Mouse (Mus musculus) WW6 (cell line): ENCODE results near the gene Prune2.

ENCODE experiments used
- DNase-seq: peaks from one replicate; pipeline ENCODE4 v3.0.0-alpha.2; 2013; ENCODE audit warnings: low read depth, low spot score

Gene Prune2

DNA sequence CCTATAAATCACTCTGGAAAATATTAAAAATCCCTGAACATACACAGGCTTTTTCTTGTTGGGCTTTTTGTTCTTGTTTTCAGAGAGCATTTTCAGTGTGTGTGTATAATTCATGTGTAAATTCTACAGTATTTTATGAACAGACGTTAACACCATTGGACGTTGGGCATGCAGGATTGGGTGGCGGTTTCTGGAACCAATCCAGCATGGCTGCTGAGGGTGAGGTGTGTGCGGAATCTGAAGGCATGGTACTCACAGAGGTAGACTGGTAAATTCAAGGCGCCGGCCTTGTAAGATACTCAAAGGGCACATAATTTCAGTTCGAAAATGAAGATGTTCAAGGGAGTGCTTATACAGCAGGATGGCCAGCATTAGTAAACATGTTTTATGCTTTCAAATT, 251.2 kb downstream of the Prune2 start:
- DNase-seq: no peak

DNA sequence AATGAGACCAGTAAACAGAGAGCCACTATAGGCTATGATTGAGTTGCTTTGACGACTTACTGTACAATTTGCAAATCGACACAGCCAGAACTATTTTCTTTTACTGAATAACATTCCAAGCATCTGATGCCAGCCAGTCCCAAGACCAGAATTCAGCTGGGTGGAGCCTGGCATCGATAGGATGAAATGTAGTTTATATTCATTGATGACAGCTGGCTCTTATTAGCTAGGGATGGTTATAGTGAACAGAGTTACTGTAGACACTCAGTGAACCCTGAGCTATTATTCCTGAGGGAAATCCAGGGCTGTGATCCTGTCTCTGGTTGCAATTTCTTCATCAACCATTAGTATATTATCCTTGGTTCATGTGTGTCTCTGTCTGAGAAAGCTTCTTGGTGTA, 254.6 kb downstream of the Prune2 start:
- DNase-seq: no peak

- DNase-seq: no peak
Measured at GRCm38 (mm10) chr19:17214896-17215520, 259.1 kb downstream of the Prune2 start.

GRCm38 (mm10) chr19:17218195-17218594, 262.3 kb downstream of the Prune2 start:
- DNase-seq: no peak

- no peak for DNase-seq
Measured at GRCm38 (mm10) chr19:17223801-17224200, 267.9 kb downstream of the Prune2 start.

GRCm38 (mm10) chr19:17225570-17226083, 269.7 kb downstream of the Prune2 start:
- no peak for DNase-seq

- no peak for DNase-seq
Measured at GRCm38 (mm10) chr19:17226096-17226495, 270.2 kb downstream of the Prune2 start.

GRCm38 (mm10) chr19:17230013-17230412, 274.1 kb downstream of the Prune2 start:
- no peak for DNase-seq

DNA sequence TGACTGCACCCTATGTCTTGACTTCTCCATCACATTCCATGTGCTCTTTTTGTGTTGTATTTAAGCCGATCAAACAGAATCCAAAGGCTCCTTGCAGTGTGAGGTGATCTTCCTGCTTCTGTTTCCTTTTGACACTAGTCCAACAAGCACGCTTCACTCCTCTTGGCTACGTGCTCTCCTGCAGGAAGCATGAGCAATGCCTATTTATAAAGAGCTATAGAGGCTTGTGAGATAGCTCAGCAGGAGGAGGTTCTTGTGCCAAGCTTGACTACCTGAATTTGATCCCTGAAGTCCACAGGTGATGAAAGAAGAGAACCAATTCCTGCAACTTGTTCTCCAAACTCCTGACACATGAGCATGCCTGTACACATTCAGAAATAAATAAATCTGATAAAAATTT, 282.6 kb downstream of the Prune2 start:
- no peak for DNase-seq

GRCm38 (mm10) chr19:17240170-17241077, 284.5 kb downstream of the Prune2 start:
- no peak for DNase-seq

DNA sequence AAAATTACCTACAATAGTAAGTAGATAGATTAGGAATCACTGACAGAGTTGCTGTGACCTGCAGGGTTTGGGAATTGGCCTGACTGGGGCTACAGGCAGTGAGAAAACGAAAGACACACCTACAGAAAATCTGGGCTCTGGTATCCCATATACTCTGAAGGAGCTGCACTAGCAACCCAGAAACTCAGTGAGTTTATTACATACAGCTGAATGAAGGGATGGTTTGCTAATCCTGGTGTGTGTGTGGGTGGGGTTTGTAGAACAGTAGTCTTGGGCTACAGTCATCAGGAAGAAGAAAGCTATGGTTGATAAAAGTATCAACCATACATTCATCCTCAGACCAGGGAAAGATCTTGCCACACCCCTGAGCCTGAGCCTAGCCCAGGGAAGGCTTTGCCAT, 285.3 kb downstream of the Prune2 start:
- DNase-seq: no peak

DNA sequence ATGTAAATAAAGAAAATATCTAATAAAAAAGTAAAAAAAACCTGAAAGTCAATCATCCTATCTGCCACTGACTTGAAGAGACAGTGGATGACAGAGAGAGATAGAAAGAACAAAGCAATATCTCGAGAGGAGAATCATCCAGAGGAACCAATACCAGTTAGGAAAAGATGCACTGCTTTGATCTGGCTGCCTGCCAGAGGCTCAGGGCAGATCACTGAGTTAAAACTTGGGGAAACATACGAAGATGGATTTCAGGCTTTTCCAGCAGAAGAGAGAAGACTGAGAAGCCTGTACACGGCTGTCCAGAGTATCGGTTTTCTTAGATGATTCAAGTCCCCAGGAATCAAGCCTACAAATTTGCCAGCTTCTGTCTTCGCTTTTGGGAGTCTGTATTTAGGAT, 287.0 kb downstream of the Prune2 start:
- DNase-seq: no peak

- no peak for DNase-seq
Measured at GRCm38 (mm10) chr19:17244544-17244943, 288.6 kb downstream of the Prune2 start.

- no peak for DNase-seq
Measured at GRCm38 (mm10) chr19:17247352-17247925, 291.5 kb downstream of the Prune2 start.

DNA sequence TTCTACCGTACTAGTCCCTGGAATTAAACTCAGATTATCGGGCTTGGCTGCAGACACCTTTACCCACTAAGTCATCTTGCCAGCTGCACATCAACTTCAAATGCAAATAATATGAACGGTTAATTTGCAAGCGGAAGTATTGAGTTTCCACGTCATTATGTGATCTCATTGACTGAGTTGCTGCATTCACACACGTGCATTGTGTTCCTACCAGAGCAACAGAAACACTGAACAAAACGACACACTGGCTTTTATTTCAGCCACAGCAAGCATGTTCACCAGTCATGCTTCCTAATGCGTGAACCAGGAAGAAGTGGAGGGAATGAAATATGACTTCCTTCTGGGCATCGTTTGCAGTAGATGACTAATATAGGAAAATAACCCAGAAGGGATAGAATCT, 293.8 kb downstream of the Prune2 start:
- DNase-seq: no peak

GRCm38 (mm10) chr19:17250801-17251200, 294.9 kb downstream of the Prune2 start:
- no peak for DNase-seq

DNA sequence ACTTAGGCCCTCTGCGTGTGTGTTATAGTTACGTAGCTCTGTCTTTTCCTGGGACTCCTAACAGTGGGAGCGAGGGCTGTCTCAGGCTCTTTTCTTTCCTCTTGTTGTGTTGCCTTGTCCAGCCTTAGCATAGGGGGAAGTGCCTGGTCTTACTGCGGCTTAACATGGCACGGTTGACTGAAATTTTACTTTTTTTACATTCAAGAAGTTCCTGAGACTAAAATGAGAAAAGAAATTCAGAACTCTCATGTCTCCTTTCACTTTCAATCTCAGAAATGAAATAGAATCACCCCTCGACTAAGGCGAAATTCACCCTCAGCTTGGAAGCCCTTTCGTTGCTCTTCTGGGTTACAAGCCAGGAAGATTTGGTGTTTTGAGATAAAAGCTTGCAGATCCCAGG, 295.5 kb downstream of the Prune2 start:
- no peak for DNase-seq

GRCm38 (mm10) chr19:17252845-17253244, 296.9 kb downstream of the Prune2 start:
- no peak for DNase-seq

DNA sequence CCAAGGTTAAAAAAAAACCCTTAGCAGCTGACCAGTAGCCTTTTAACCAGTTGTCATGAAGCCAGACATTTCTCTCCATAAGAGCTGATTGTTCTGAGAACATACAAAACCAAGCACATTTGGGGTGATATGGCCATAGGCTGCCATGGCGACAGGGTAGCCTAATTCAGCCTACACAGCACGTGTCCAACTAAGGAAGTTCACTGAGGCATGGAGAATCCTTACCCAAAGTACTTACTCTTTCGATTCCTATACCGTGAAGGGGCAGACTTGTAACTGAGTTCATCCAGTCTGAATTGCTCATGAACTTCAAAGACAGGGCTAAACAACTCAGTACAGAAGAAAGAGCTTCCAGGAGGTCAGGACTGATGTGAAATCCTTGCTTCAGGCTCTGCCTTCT, 299.6 kb downstream of the Prune2 start:
- DNase-seq: no peak

- DNase-seq: no peak
Measured at GRCm38 (mm10) chr19:17256388-17256787, 300.5 kb downstream of the Prune2 start.

DNA sequence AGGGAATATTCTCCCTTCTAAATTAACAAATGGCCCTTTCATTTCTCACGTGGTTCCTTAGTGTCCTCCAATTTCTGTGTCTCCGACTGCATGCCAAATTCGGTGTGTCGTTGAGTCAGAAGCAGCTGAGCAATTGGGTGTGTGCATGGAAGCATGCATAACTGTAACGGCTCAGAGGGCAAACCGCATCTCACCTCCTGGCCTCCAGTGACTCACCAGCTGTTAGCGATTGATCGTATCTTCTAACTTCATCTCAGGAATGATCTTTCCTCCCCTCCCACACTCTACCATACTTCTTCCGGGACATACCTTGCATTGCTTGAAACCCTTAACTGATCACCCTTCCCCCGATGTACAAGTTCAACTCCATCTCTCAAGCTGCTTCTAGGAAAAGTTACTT, 300.9 kb downstream of the Prune2 start:
- no peak for DNase-seq

DNA sequence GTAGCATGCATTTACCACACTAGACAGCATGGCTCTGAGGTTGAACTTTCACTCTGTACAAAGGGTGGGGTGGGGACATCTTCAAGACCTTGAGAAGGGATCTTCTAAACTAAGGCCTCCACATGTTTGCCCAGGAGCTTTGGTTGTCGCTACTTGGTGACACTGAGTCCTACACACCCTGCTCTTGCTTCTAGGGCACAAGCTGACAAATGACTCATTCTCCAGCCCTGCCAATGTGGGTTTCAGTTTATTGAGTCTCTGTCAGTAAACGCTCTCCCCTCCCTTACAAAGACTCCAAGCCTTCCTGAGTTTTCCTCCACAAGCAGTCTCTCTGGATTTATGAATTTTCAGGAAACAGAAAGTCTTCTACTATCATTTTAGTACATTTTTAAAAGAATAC, 307.3 kb downstream of the Prune2 start:
- no peak for DNase-seq
